32 mouse cellular contexts compared by ENCODE assay signal in the genomic region with DNA sequence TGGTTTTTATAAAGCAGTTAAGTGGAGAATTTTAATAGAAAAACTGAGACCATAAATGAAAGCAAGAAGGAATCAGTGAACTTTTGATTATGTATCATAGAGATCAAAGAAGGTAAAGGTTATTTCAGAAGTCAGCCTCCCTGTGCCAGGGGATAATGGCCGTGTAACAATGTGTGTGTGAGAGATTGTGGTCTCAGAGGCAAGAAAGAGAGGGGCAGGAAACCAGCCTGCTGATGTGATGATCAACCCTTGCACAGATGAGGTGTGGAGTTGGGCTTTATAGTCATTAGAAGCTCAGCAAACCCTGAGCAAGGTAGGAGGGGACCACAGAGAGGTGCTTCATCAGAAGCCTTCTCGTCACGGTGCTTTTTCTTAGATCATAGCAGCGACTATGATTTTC.
"Had no signal": no experiment of that assay in that cellular context is flagged by ENCODE, and none has a peak within 500 bp of the region (broad histone marks: within the 10 kb centered on the region; RNA-seq: fewer than 3 reads in every experiment).

No protein-coding gene starts in this region.

- H3K4me3 ChIP-seq: limb, embryonic 10.5 days; limb, embryonic 12.5 days; limb, embryonic 13.5 days; limb, embryonic 15.5 days; liver, embryonic 12.5 days; liver, embryonic 13.5 days; liver, embryonic 15.5 days; lung, embryonic 15.5 days; megakaryocyte, embryonic 14.5 days; midbrain, embryonic 10.5 days; midbrain, embryonic 12.5 days; midbrain, embryonic 13.5 days; midbrain, embryonic 15.5 days; myocyte; neural tube, embryonic 12.5 days had no signal

- H3K27ac ChIP-seq: limb, embryonic 10.5 days; limb, embryonic 12.5 days; limb, embryonic 13.5 days; limb, embryonic 15.5 days; liver, embryonic 12.5 days; liver, embryonic 13.5 days; liver, embryonic 14.5 days; liver, embryonic 15.5 days; lung, embryonic 15.5 days; macrophage; midbrain, embryonic 10.5 days; midbrain, embryonic 12.5 days; midbrain, embryonic 13.5 days; midbrain, embryonic 15.5 days; neural tube, embryonic 12.5 days had no signal

- H3K4me1 ChIP-seq: liver, embryonic 12.5 days; liver, embryonic 13.5 days; liver, embryonic 15.5 days; lung, embryonic 15.5 days; midbrain, embryonic 10.5 days; midbrain, embryonic 12.5 days; midbrain, embryonic 13.5 days; midbrain, embryonic 15.5 days; neural tube, embryonic 12.5 days had no signal

- H3K9me3 ChIP-seq: limb, embryonic 10.5 days; limb, embryonic 12.5 days; limb, embryonic 13.5 days; limb, embryonic 15.5 days; liver, embryonic 12.5 days; liver, embryonic 13.5 days; liver, embryonic 15.5 days; lung, embryonic 15.5 days; megakaryocyte, embryonic 14.5 days; midbrain, embryonic 10.5 days; midbrain, embryonic 12.5 days; midbrain, embryonic 13.5 days; midbrain, embryonic 15.5 days; neural tube, embryonic 12.5 days had no signal

- H3K4me2 ChIP-seq: limb, embryonic 12.5 days; limb, embryonic 13.5 days; limb, embryonic 15.5 days; liver, embryonic 11.5 days; liver, embryonic 12.5 days; liver, embryonic 13.5 days; liver, embryonic 15.5 days; lung, embryonic 14.5 days; lung, embryonic 15.5 days; midbrain, embryonic 11.5 days; midbrain, embryonic 12.5 days; midbrain, embryonic 13.5 days; midbrain, embryonic 15.5 days; neural tube, embryonic 12.5 days had no signal

- H3K9ac ChIP-seq: limb, embryonic 12.5 days; limb, embryonic 13.5 days; limb, embryonic 15.5 days; liver, embryonic 12.5 days; liver, embryonic 13.5 days; liver, embryonic 14.5 days; liver, embryonic 15.5 days; liver, postnatal 0 days; lung, embryonic 14.5 days; lung, embryonic 15.5 days; midbrain, embryonic 12.5 days; midbrain, embryonic 13.5 days; midbrain, embryonic 15.5 days; neural tube, embryonic 12.5 days had no signal

- H3K27me3 ChIP-seq: limb, embryonic 12.5 days; limb, embryonic 13.5 days; limb, embryonic 15.5 days; liver, embryonic 12.5 days; liver, embryonic 13.5 days; liver, embryonic 15.5 days; lung, embryonic 15.5 days; megakaryocyte, embryonic 14.5 days; midbrain, embryonic 12.5 days; midbrain, embryonic 13.5 days; midbrain, embryonic 15.5 days; neural tube, embryonic 12.5 days had no signal

- ATAC-seq: liver, embryonic 12.5 days; liver, postnatal 0 days; lung, postnatal 0 days; midbrain, embryonic 13.5 days; midbrain, embryonic 15.5 days; midbrain, embryonic 16.5 days had no signal

- H3K36me3 ChIP-seq: limb, embryonic 10.5 days; limb, embryonic 12.5 days; limb, embryonic 13.5 days; limb, embryonic 15.5 days; liver, embryonic 12.5 days; liver, embryonic 13.5 days; liver, embryonic 15.5 days; lung, embryonic 15.5 days; midbrain, embryonic 10.5 days; midbrain, embryonic 12.5 days; midbrain, embryonic 13.5 days; midbrain, embryonic 15.5 days; neural tube, embryonic 12.5 days had no signal

- DNase-seq: left cerebral cortex, postnatal 4 days; liver; liver, embryonic 13.5 days; liver, postnatal 0 days; lung, adult 18-20 months; lung, adult 2 months; lung, embryonic 14.5 days; lung, postnatal 10 days; lung, postnatal 14 days; lung, postnatal 36 days; lung, postnatal 4 days; midbrain, embryonic 14.5 days had no signal
